Mouse (Mus musculus) stomach, postnatal 0 days (tissue): ENCODE results near the gene Slc6a6. TPM values are rescaled to one million over a fixed set of nuclear protein-coding genes. Genes with fewer than 3 reads are reported as not detected.
A peak's percentile ranks its signal among the peaks of the same experiment; 100 is the strongest.

Experiments
- ATAC-seq: fragments of 200-750 bp; cut with Nextera tagmentation; 2 replicates; pipeline ENCODE4 v1.8.0; 2017; ENCODE audit not compliant: low FRiP score, low TSS enrichment
- DNase-seq: peaks from one replicate; pipeline ENCODE4 v3.0.0-alpha.2; 2016; ENCODE audit warnings: low spot score
- H3K27ac ChIP-seq: fragments of 300-500 bp; sonication (generic); replicated peaks from 2 replicates; pipeline ENCODE4 v1.5.1; 2014; ENCODE audit warnings: mild to moderate bottlenecking, control low read depth
- H3K27me3 ChIP-seq: fragments of 300-500 bp; sonication (generic); 2 replicates; pipeline ENCODE4 v1.6.1; 2014; ENCODE audit warnings: low read length; ENCODE audit not compliant: control insufficient read depth, insufficient read depth
- H3K36me3 ChIP-seq: fragments of 300-500 bp; sonication (generic); 2 replicates; pipeline ENCODE4 v1.6.1; 2014; ENCODE audit warnings: low read length, mixed read lengths; ENCODE audit not compliant: control insufficient read depth, insufficient read depth
- H3K4me1 ChIP-seq: fragments of 300-500 bp; sonication (generic); replicated peaks from 2 replicates; pipeline ENCODE4 v1.6.1; 2014; ENCODE audit warnings: antibody characterized with exemption; ENCODE audit not compliant: control insufficient read depth, insufficient read depth
- H3K4me2 ChIP-seq: fragments of 300-500 bp; sonication (generic); replicated peaks from 2 replicates; pipeline ENCODE4 v1.6.1; 2014; ENCODE audit warnings: low read depth, mild to moderate bottlenecking, control low read depth, moderate library complexity
- H3K4me3 ChIP-seq: fragments of 300-500 bp; sonication (generic); 2 replicates; pipeline ENCODE4 v1.5.1; 2014; ENCODE audit warnings: low read depth, low read length, control low read depth
- H3K9ac ChIP-seq: fragments of 300-500 bp; sonication (generic); 2 replicates; pipeline ENCODE4 v1.6.1; 2014; ENCODE audit warnings: mild to moderate bottlenecking, low read length, control low read depth, mixed read lengths
- H3K9me3 ChIP-seq: fragments of 300-500 bp; sonication (generic); 2 replicates; pipeline ENCODE4 v1.6.1; 2016; ENCODE audit warnings: low read length; ENCODE audit not compliant: control insufficient read depth
- CTCF ChIP-seq: IDR thresholded peaks from 2 replicates; pipeline ENCODE4 v1.5.1; 2016; ENCODE audit warnings: antibody characterized with exemption, low read depth, mild to moderate bottlenecking, moderate library complexity
- EP300 ChIP-seq: optimal IDR thresholded peaks from 2 replicates; pipeline ENCODE3; 2016; ENCODE audit warnings: antibody characterized with exemption
- WGBS: fragments of 180-500 bp; shearing (Covaris S2); extraction: QIAGEN DNeasy Blood & Tissue Kit; methylation state at CpG from one replicate; pipeline ENCODE4 v1.1.7; 2014; 5-methylcytosine and 5-hydroxymethylcytosine counted together
- polyA plus RNA-seq: library from polyadenylated mRNA; unstranded; fragments of >200 nt; fragmentation: Nextera tagmentation; extraction: Ambion mirVana; gene quantifications from 2 replicates; pipeline ENCODE4 v1.2.1, GENCODE M21; 2015

The Slc6a6 gene
- polyA plus RNA-seq, 1 experiment from 2014 or later: 66.5 TPM

- ATAC-seq: no peak
- H3K4me2 ChIP-seq: no peak overlapping the region
- peaks cover 5% of the 10 kb centered on the region; the same call in 1 of the 2 replicates for H3K4me1 ChIP-seq
- no peak overlapping the region for H3K27ac ChIP-seq
- no peaks in the 10 kb centered on the region for H3K9me3 ChIP-seq
- peaks cover 23% of the 10 kb centered on the region; the same call in 1 of the 2 replicates for H3K36me3 ChIP-seq
- 67% methylated on average over 12 of the region's 12 CpGs for WGBS
- TF ChIP-seq EP300 (no peak), CTCF (no peak)
- DNase-seq: no peak
- no peak overlapping the region for H3K9ac ChIP-seq
- no peaks in the 10 kb centered on the region for H3K27me3 ChIP-seq
- H3K4me3 ChIP-seq: no peak overlapping the region
Measured at GRCm38 (mm10) chr6:91721215-91721701, 37.4 kb downstream of the Slc6a6 start.

- Histone ChIP-seq H3K4me3 (no peak overlapping the region), H3K4me2 (no peak overlapping the region), H3K9ac (no peak overlapping the region), H3K36me3 (peaks cover 35% of the 10 kb centered on the region; the same call in 1 of the 2 replicates), H3K9me3 (no peaks in the 10 kb centered on the region), H3K27me3 (no peaks in the 10 kb centered on the region), H3K27ac (no peak overlapping the region), H3K4me1 (peaks cover 14% of the 10 kb centered on the region; the same call in 1 of the 2 replicates)
- ATAC-seq (no peak), DNase-seq (peak; percentile 45)
- TF ChIP-seq CTCF: no peak
- TF ChIP-seq EP300: no peak
- WGBS: 36% methylated on average over 1 of the region's 1 CpGs
Measured at GRCm38 (mm10) chr6:91727361-91727760, 43.5 kb downstream of the Slc6a6 start.

- Histone ChIP-seq H3K36me3 (peaks cover 33% of the 10 kb centered on the region; the same call in 1 of the 2 replicates), H3K27ac (peak overlapping the region; percentile 82), H3K27me3 (no peaks in the 10 kb centered on the region), H3K9ac (peak overlapping the region; percentile 31), H3K4me1 (peaks cover 14% of the 10 kb centered on the region; the same call in 1 of the 2 replicates), H3K4me2 (no peak overlapping the region), H3K4me3 (no peak overlapping the region), H3K9me3 (no peaks in the 10 kb centered on the region)
- 37% methylated on average over 6 of the region's 6 CpGs for WGBS
- ATAC-seq (peak; percentile 49), DNase-seq (no peak)
- TF ChIP-seq EP300: no peak
- no peak for TF ChIP-seq CTCF
Measured at GRCm38 (mm10) chr6:91728939-91729619, 45.2 kb downstream of the Slc6a6 start.

GRCm38 (mm10) chr6:91729677-91730127 lies 45.8 kb downstream of the Slc6a6 start:
- H3K9me3 ChIP-seq: no peaks in the 10 kb centered on the region

GRCm38 (mm10) chr6:91732138-91732537 lies 48.3 kb downstream of the Slc6a6 start:
- Histone ChIP-seq H3K27ac (no peak overlapping the region), H3K36me3 (peaks cover 23% of the 10 kb centered on the region), H3K9ac (no peak overlapping the region), H3K9me3 (no peaks in the 10 kb centered on the region), H3K27me3 (no peaks in the 10 kb centered on the region), H3K4me1 (peaks cover 20% of the 10 kb centered on the region), H3K4me3 (no peak overlapping the region), H3K4me2 (no peak overlapping the region)
- 49% methylated on average over 11 of the region's 11 CpGs for WGBS
- DNase-seq: peak; percentile 56
- TF ChIP-seq EP300 (no peak), CTCF (no peak)
- no peak for ATAC-seq

More at GRCm38 (mm10) chr6:91729677-91730127, 45.8 kb downstream of the Slc6a6 start:
- H3K4me2 ChIP-seq: no peak overlapping the region
- peak; percentile 14; the same call in 1 of the 2 replicates for TF ChIP-seq CTCF
- peak; percentile 64 for TF ChIP-seq EP300
- H3K4me1 ChIP-seq: peaks cover 14% of the 10 kb centered on the region; the same call in 1 of the 2 replicates
- 5% methylated on average over 12 of the region's 12 CpGs for WGBS
- ATAC-seq: peak; percentile 88
- H3K27me3 ChIP-seq: no peaks in the 10 kb centered on the region
- H3K4me3 ChIP-seq: no peak overlapping the region
- peaks cover 29% of the 10 kb centered on the region; the same call in 1 of the 2 replicates for H3K36me3 ChIP-seq
- peak overlapping the region; percentile 27; the same call in 1 of the 2 replicates for H3K9ac ChIP-seq
- peak overlapping the region; percentile 82 for H3K27ac ChIP-seq
- peak; percentile 86 for DNase-seq

GRCm38 (mm10) chr6:91736471-91736870 lies 52.6 kb downstream of the Slc6a6 start:
- Histone ChIP-seq H3K4me2 (no peak overlapping the region), H3K9me3 (no peaks in the 10 kb centered on the region), H3K9ac (no peak overlapping the region), H3K27me3 (no peaks in the 10 kb centered on the region), H3K36me3 (peaks cover 18% of the 10 kb centered on the region), H3K4me3 (no peak overlapping the region), H3K27ac (peak overlapping the region; percentile 63), H3K4me1 (peaks cover 10% of the 10 kb centered on the region; the same call in 1 of the 2 replicates)
- 21% methylated on average over 5 of the region's 5 CpGs for WGBS
- DNase-seq (peak; percentile 81), ATAC-seq (peak; percentile 85)
- TF ChIP-seq CTCF (no peak), EP300 (no peak)
